Comparison of ENCODE assay signal across 23 mouse cellular contexts in the genomic region with DNA sequence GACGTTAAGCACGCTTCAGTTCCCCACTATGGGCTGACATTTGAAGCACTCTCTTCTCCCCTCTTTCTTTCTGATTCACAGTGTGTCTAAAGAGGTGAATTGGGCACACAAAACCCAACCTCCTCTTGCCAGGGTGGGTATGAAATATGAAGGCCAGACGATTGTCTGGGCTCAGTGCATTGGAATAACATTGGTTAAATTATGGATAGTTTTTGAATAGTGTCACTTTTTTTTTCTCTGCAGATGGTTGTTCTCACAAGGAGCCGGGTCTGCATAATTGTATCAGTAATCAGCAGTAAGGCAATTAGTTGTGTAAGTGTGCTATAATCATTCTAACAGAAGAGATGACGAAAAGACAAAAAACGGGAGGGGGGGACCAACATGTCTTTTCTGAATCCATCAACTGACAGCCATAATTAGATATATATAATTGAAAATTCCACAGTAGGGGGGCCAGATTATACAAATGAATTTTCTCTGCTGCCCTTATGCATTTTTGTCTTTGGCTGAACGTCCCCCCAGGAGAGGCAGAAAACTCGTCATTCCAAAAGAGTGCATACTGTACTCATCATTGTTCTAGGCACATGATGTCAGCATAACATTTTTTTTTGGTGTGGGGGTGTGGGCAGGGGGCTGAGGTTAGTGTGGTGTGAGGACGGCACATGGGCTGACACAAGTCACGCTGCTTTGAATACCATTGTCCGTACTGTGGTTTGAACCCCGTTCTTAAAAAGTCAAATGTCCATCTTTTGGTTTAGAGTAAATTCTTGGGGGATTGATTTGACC.
A peak's percentile ranks its signal among the peaks of the same experiment; 100 is the strongest.
DNase-seq lines count a peak whose midpoint lies in the region; ATAC-seq lines count a peak whose summit lies in the region.
"Had no signal": no experiment of that assay in that cellular context is flagged by ENCODE, and none has a peak within 500 bp of the region (broad histone marks: within the 10 kb centered on the region; RNA-seq: fewer than 3 reads in every experiment).

No protein-coding gene starts in this region.

- H3K36me3 ChIP-seq in neural tube, embryonic 11.5 days (ENCODE audit: control insufficient read depth, insufficient read depth, low read length), result no peaks in the 10 kb centered on the region
- no peaks in the 10 kb centered on the region for H3K36me3 ChIP-seq in neural tube, embryonic 15.5 days
- no peaks in the 10 kb centered on the region for H3K36me3 ChIP-seq in forebrain, embryonic 16.5 days (ENCODE audit: control insufficient read depth, insufficient read depth)
- H3K36me3 ChIP-seq: embryonic facial prominence, embryonic 12.5 days; G1E; hindbrain, embryonic 15.5 days; limb, embryonic 13.5 days; liver, embryonic 13.5 days had no signal

- WGBS in neural tube, embryonic 11.5 days, result 44% methylated on average over 12 of the region's 12 CpGs
- WGBS in neural tube, embryonic 15.5 days, result 22% methylated on average over 12 of the region's 12 CpGs
- 5% methylated on average over 12 of the region's 12 CpGs for WGBS in forebrain, embryonic 16.5 days

- DNase-seq in heart, adult 11 months, result peak; percentile 31
- DNase-seq in heart, adult 8-10 months (ENCODE audit: low spot score), result no peak
- peak; percentile 45 for DNase-seq in neural tube, embryonic 11.5 days (ENCODE audit: low spot score)
- DNase-seq in gastrocnemius, postnatal 36 days, result no peak
- DNase-seq in cerebellum, postnatal 36 days, result no peak
- DNase-seq: adrenal gland, postnatal 14 days; cerebellum, adult 11-12 months; gastrocnemius, postnatal 25 days; heart, postnatal 10 days; kidney, adult 2 months; kidney, postnatal 10 days; liver, embryonic 13.5 days; lung, embryonic 14.5 days; lung, postnatal 36 days; right cerebral cortex, postnatal 4 days; thymus, postnatal 36 days had no signal

- ATAC-seq in neural tube, embryonic 11.5 days (ENCODE audit: insufficient read depth, low FRiP score, low TSS enrichment), result peak; percentile 80
- ATAC-seq in neural tube, embryonic 15.5 days (ENCODE audit: low FRiP score), result no peak
- ATAC-seq in forebrain, embryonic 16.5 days, result peak; percentile 87

- no peaks in the 10 kb centered on the region for H3K27me3 ChIP-seq in neural tube, embryonic 11.5 days (ENCODE audit: control insufficient read depth, insufficient read depth, low read length)
- H3K27me3 ChIP-seq in neural tube, embryonic 15.5 days (replicated peaks), result no peaks in the 10 kb centered on the region
- no peaks in the 10 kb centered on the region for H3K27me3 ChIP-seq in forebrain, embryonic 16.5 days (replicated peaks; ENCODE audit: control insufficient read depth, insufficient read depth, low read length)
- H3K27me3 ChIP-seq: embryonic facial prominence, embryonic 12.5 days; hindbrain, embryonic 15.5 days; limb, embryonic 13.5 days; liver, embryonic 13.5 days had no signal

- H3K4me2 ChIP-seq in neural tube, embryonic 11.5 days (ENCODE audit: low read depth), result no peak overlapping the region
- H3K4me2 ChIP-seq in neural tube, embryonic 15.5 days, result no peak overlapping the region
- H3K4me2 ChIP-seq in forebrain, embryonic 16.5 days (ENCODE audit: low read length), result peak overlapping the region; percentile 28
- H3K4me2 ChIP-seq: embryonic facial prominence, embryonic 12.5 days; heart, embryonic 11.5 days; hindbrain, embryonic 15.5 days; limb, embryonic 13.5 days; liver, embryonic 13.5 days; lung, embryonic 14.5 days had no signal

- no peaks in the 10 kb centered on the region for H3K4me1 ChIP-seq in neural tube, embryonic 11.5 days (ENCODE audit: control insufficient read depth, insufficient read depth, low read length)
- peaks cover 6% of the 10 kb centered on the region; the same call in 1 of the 2 replicates for H3K4me1 ChIP-seq in neural tube, embryonic 15.5 days
- peaks cover 26% of the 10 kb centered on the region for H3K4me1 ChIP-seq in forebrain, embryonic 16.5 days (replicated peaks; ENCODE audit: control insufficient read depth, insufficient read depth, low read length)
- H3K4me1 ChIP-seq: embryonic facial prominence, embryonic 12.5 days; limb, embryonic 13.5 days; liver, embryonic 13.5 days had no signal

- no peak overlapping the region for H3K9ac ChIP-seq in neural tube, embryonic 11.5 days (ENCODE audit: low read length)
- H3K9ac ChIP-seq in neural tube, embryonic 15.5 days (replicated peaks), result no peak overlapping the region
- 0 out of 2 replicates have a peak overlapping the region, but pooled peaks have one; percentile 5 for H3K9ac ChIP-seq in forebrain, embryonic 16.5 days (replicated peaks; ENCODE audit: low read depth, low read length)
- H3K9ac ChIP-seq: embryonic facial prominence, embryonic 12.5 days; hindbrain, embryonic 15.5 days; limb, embryonic 13.5 days; liver, embryonic 13.5 days; lung, embryonic 14.5 days had no signal

- intact Hi-C loops in gastrocnemius, postnatal 36 days (cut with DNase I), result no loop called here

- H3K27ac ChIP-seq in neural tube, embryonic 11.5 days (ENCODE audit: low read depth, low read length), result no peak overlapping the region
- no peak overlapping the region for H3K27ac ChIP-seq in neural tube, embryonic 15.5 days (replicated peaks)
- peak overlapping the region; percentile 74 for H3K27ac ChIP-seq in forebrain, embryonic 16.5 days (ENCODE audit: low read length)
- H3K27ac ChIP-seq: embryonic facial prominence, embryonic 12.5 days; hindbrain, embryonic 15.5 days; limb, embryonic 13.5 days; liver, embryonic 13.5 days had no signal

- no peak overlapping the region for H3K4me3 ChIP-seq in neural tube, embryonic 11.5 days (ENCODE audit: low read depth, low read length)
- H3K4me3 ChIP-seq in neural tube, embryonic 15.5 days (replicated peaks), result no peak overlapping the region
- H3K4me3 ChIP-seq in forebrain, embryonic 16.5 days (replicated peaks; ENCODE audit: low read length), result no peak overlapping the region
- H3K4me3 ChIP-seq: embryonic facial prominence, embryonic 12.5 days; hindbrain, embryonic 15.5 days; limb, embryonic 13.5 days; liver, embryonic 13.5 days had no signal

- H3K9me3 ChIP-seq in neural tube, embryonic 11.5 days (ENCODE audit: control insufficient read depth, low read length), result no peaks in the 10 kb centered on the region
- no peaks in the 10 kb centered on the region for H3K9me3 ChIP-seq in neural tube, embryonic 15.5 days (replicated peaks)
- no peaks in the 10 kb centered on the region for H3K9me3 ChIP-seq in forebrain, embryonic 16.5 days (ENCODE audit: control insufficient read depth, low read length)
- H3K9me3 ChIP-seq: embryonic facial prominence, embryonic 12.5 days; hindbrain, embryonic 15.5 days; limb, embryonic 13.5 days; liver, embryonic 13.5 days had no signal

Comparison
In these comparisons a context has a peak if more than half of its experiments do, and no peak if none do; other contexts are left out.
1. DNase-seq: peak in heart, adult 11 months (single experiment) and neural tube, embryonic 11.5 days (single experiment); none in heart, adult 8-10 months (single experiment), gastrocnemius, postnatal 36 days (0 of 2) and cerebellum, postnatal 36 days (0 of 2).